Mouse (Mus musculus) T-helper 2 cell (primary cell): ENCODE measurements around the gene Ube2j2.

Experiments
- in situ Hi-C: fragments of 300-600 bp; cut with MboI, MseI; formaldehyde crosslinking; loops from one replicate; pipeline ENCODE4 v1.15.1; 2025; ENCODE audit warnings: high pct_unique_total_duplicates

Ube2j2 gene

GRCm38 (mm10) chr4:155962167-155962971 is 18.7 kb downstream of the Ube2j2 start, which contains the start of gene C1qtnf12:
TSS of gene C1qtnf12 (plus strand) at chr4:155962318.
- in situ Hi-C loops = loop anchor here (5.0 kb wide), 1 partner anchor 70 kb away; no protein-coding TSS in a partner anchor

- in situ Hi-C loops = loop anchor here (5.0 kb wide), 1 partner anchor 69 kb away; no protein-coding TSS in a partner anchor
Observed at GRCm38 (mm10) chr4:155963106-155963505, 19.5 kb downstream of the Ube2j2 start.

GRCm38 (mm10) chr4:155964396-155964795 is 20.8 kb downstream of the Ube2j2 start:
- in situ Hi-C loops = loop anchor here (5.0 kb wide), 1 partner anchor 68 kb away; no protein-coding TSS in a partner anchor

GRCm38 (mm10) chr4:155969043-155969653 is 25.5 kb downstream of the Ube2j2 start:
- in situ Hi-C loops = no loop called here

- in situ Hi-C loops = loop anchor here (5.0 kb wide), 1 partner anchor 63 kb away; no protein-coding TSS in a partner anchor
Observed at GRCm38 (mm10) chr4:155970286-155970685, 26.7 kb downstream of the Ube2j2 start.

- in situ Hi-C loops = loop anchor here (5.0 kb wide), 1 partner anchor 65 kb away; no protein-coding TSS in a partner anchor
Observed at GRCm38 (mm10) chr4:155972651-155973050, 29.0 kb downstream of the Ube2j2 start.

- in situ Hi-C loops = loop anchor here (5.0 kb wide), 1 partner anchor 66 kb away; no protein-coding TSS in a partner anchor
Observed at GRCm38 (mm10) chr4:155973239-155973638, 29.6 kb downstream of the Ube2j2 start.

GRCm38 (mm10) chr4:155981436-155982082 is 37.9 kb downstream of the Ube2j2 start:
- in situ Hi-C loops = no loop called here

- in situ Hi-C loops = no loop called here
Observed at GRCm38 (mm10) chr4:155983788-155984187, 40.2 kb downstream of the Ube2j2 start.

- in situ Hi-C loops = no loop called here
Observed at GRCm38 (mm10) chr4:155991211-155991907, 47.7 kb downstream of the Ube2j2 start.

- in situ Hi-C loops = no loop called here
Observed at GRCm38 (mm10) chr4:155991908-155992230, 48.2 kb downstream of the Ube2j2 start.

GRCm38 (mm10) chr4:155992241-155992905 is 48.7 kb downstream of the Ube2j2 start, which contains the start of the genes B3galt6 and Sdf4:
TSS of gene B3galt6 (minus strand) at chr4:155992649.
TSS of gene Sdf4 (plus strand) at chr4:155992872.
- in situ Hi-C loops = no loop called here

- in situ Hi-C loops = no loop called here
Observed at GRCm38 (mm10) chr4:155992906-155993547, 49.4 kb downstream of the Ube2j2 start.

- in situ Hi-C loops = no loop called here
Observed at GRCm38 (mm10) chr4:155993606-155994005, 50.0 kb downstream of the Ube2j2 start.

GRCm38 (mm10) chr4:156004109-156004508 is 60.5 kb downstream of the Ube2j2 start:
- in situ Hi-C loops = no loop called here

- in situ Hi-C loops = no loop called here
Observed at GRCm38 (mm10) chr4:156008369-156008768, 64.7 kb downstream of the Ube2j2 start.
